Mouse (Mus musculus): ENCODE measurements around the gene Pdk4.

The Pdk4 gene

GRCm38 (mm10) chr6:5495961-5496853, at the start of gene Pdk4:
Gene Pdk4 (minus strand): TSS chr6:5496309.
- DNase-seq (ENCODE audit: extremely low spot score, low spot score): peak; percentile 63

- DNase-seq (ENCODE audit: extremely low spot score, low spot score): no peak
Observed at GRCm38 (mm10) chr6:5537855-5538365, 41.8 kb upstream of the Pdk4 start.

GRCm38 (mm10) chr6:5535754-5536153, 39.6 kb upstream of the Pdk4 start:
- DNase-seq (ENCODE audit: extremely low spot score, low spot score): no peak

- no peak for DNase-seq (ENCODE audit: extremely low spot score, low spot score)
Observed at GRCm38 (mm10) chr6:5517091-5517490, 21.0 kb upstream of the Pdk4 start.

- no peak for DNase-seq (ENCODE audit: extremely low spot score, low spot score)
Observed at GRCm38 (mm10) chr6:5509757-5510156, 13.6 kb upstream of the Pdk4 start.

GRCm38 (mm10) chr6:5509303-5509702, 13.2 kb upstream of the Pdk4 start:
- no peak for DNase-seq (ENCODE audit: extremely low spot score, low spot score)

GRCm38 (mm10) chr6:5507821-5508220, 11.7 kb upstream of the Pdk4 start:
- DNase-seq (ENCODE audit: extremely low spot score, low spot score): no peak

- DNase-seq (ENCODE audit: extremely low spot score, low spot score): no peak
Observed at GRCm38 (mm10) chr6:5506271-5506670, 10.2 kb upstream of the Pdk4 start.

GRCm38 (mm10) chr6:5502810-5503209, 6.7 kb upstream of the Pdk4 start:
- no peak for DNase-seq (ENCODE audit: extremely low spot score, low spot score)

- no peak for DNase-seq (ENCODE audit: extremely low spot score, low spot score)
Observed at GRCm38 (mm10) chr6:5501551-5501950, 5.4 kb upstream of the Pdk4 start.

- no peak for DNase-seq (ENCODE audit: extremely low spot score, low spot score)
Observed at GRCm38 (mm10) chr6:5498740-5499139, 2.6 kb upstream of the Pdk4 start.

- no peak for DNase-seq (ENCODE audit: extremely low spot score, low spot score)
Observed at GRCm38 (mm10) chr6:5496854-5497235, 736 bp upstream of the Pdk4 start.

- no peak for DNase-seq (ENCODE audit: extremely low spot score, low spot score)
Observed at GRCm38 (mm10) chr6:5485028-5485427, 11.1 kb downstream of the Pdk4 start.

- no peak for DNase-seq (ENCODE audit: extremely low spot score, low spot score)
Observed at GRCm38 (mm10) chr6:5482270-5482783, 13.8 kb downstream of the Pdk4 start.

GRCm38 (mm10) chr6:5481066-5481465, 15.0 kb downstream of the Pdk4 start:
- DNase-seq (ENCODE audit: extremely low spot score, low spot score): no peak

- no peak for DNase-seq (ENCODE audit: extremely low spot score, low spot score)
Observed at GRCm38 (mm10) chr6:5474021-5474420, 22.1 kb downstream of the Pdk4 start.

GRCm38 (mm10) chr6:5472692-5473091, 23.4 kb downstream of the Pdk4 start:
- DNase-seq (ENCODE audit: extremely low spot score, low spot score): no peak

- DNase-seq (ENCODE audit: extremely low spot score, low spot score): no peak
Observed at GRCm38 (mm10) chr6:5470480-5471318, 25.4 kb downstream of the Pdk4 start.

GRCm38 (mm10) chr6:5455836-5456235, 40.3 kb downstream of the Pdk4 start:
- DNase-seq (ENCODE audit: extremely low spot score, low spot score): no peak

GRCm38 (mm10) chr6:5449878-5450277, 46.2 kb downstream of the Pdk4 start:
- no peak for DNase-seq (ENCODE audit: extremely low spot score, low spot score)

GRCm38 (mm10) chr6:5448396-5448795, 47.7 kb downstream of the Pdk4 start:
- DNase-seq (ENCODE audit: extremely low spot score, low spot score): no peak

GRCm38 (mm10) chr6:5447546-5447945, 48.6 kb downstream of the Pdk4 start:
- DNase-seq (ENCODE audit: extremely low spot score, low spot score): no peak

Measured in neural tube, embryonic 10.5 days (tissue).